Mouse (Mus musculus): ENCODE data around the gene Gm10184. TPM values are rescaled to one million over a fixed set of nuclear protein-coding genes. Genes with fewer than 3 reads are reported as not detected.
"Not testable (repeated sequence)": the region's sequence is repeated elsewhere in the genome, so short reads cannot be mapped to it uniquely, and the experiment has no call there.

The Gm10184 gene
- polyA plus RNA-seq (2012; ENCODE audit: insufficient read depth, insufficient read length, missing spikeins) = 3.7 and 3.8 TPM in 2 replicates

GRCm38 (mm10) chr17:89910349-89910748 lies at the start of gene Gm10184:
Gene Gm10184, minus strand, starts transcription at chr17:89910449.
- Histone ChIP-seq H3K4me1 (ENCODE audit: control insufficient read depth, insufficient read depth, insufficient read length, low read length) (no peaks in the 10 kb centered on the region), H3K4me3 (ENCODE audit: insufficient read depth, low read depth, low read length) (no peak within 1 kb of the TSS), H3K27ac (replicated peaks; ENCODE audit: low read depth, low read length) (no peak within 1 kb of the TSS)

DNA sequence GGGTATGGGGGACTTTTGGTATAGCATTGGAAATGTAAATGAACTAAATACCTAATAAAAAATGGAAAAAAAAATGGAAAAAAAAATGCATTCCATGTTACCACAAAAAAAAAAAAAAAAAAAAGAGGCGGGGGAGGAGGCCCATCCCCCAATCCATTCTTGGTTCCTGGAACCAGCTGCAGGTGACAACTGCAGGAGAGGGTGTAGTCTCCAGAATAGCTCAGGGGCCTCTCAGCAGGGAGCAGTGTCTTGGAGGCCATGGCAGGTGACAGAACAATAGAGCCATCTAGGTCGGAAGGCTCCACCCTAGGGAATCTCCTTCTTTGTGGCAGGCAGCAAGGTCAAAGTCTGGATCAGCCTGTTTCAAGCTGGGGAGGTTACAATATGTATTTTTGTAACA lies 23.7 kb upstream of the Gm10184 start:
- no peak overlapping the region for H3K27ac ChIP-seq (replicated peaks; ENCODE audit: low read depth, low read length)
- no peak overlapping the region for H3K4me3 ChIP-seq (ENCODE audit: insufficient read depth, low read depth, low read length)
- no peaks in the 10 kb centered on the region for H3K4me1 ChIP-seq (ENCODE audit: control insufficient read depth, insufficient read depth, insufficient read length, low read length)

- Histone ChIP-seq H3K4me1 (ENCODE audit: control insufficient read depth, insufficient read depth, insufficient read length, low read length) (no peaks in the 10 kb centered on the region), H3K4me3 (ENCODE audit: insufficient read depth, low read depth, low read length) (no peak overlapping the region), H3K27ac (replicated peaks; ENCODE audit: low read depth, low read length) (no peak overlapping the region)
Measured at GRCm38 (mm10) chr17:89907686-89908085, 2.6 kb downstream of the Gm10184 start.

GRCm38 (mm10) chr17:89904701-89905100 lies 5.5 kb downstream of the Gm10184 start:
- H3K4me1 ChIP-seq (ENCODE audit: control insufficient read depth, insufficient read depth, insufficient read length, low read length); H3K27ac ChIP-seq (replicated peaks; ENCODE audit: low read depth, low read length): not testable (repeated sequence)

GRCm38 (mm10) chr17:89902767-89903166 lies 7.5 kb downstream of the Gm10184 start:
- no peak overlapping the region for H3K4me3 ChIP-seq (ENCODE audit: insufficient read depth, low read depth, low read length)
- H3K27ac ChIP-seq (replicated peaks; ENCODE audit: low read depth, low read length) = no peak overlapping the region
- H3K4me1 ChIP-seq (ENCODE audit: control insufficient read depth, insufficient read depth, insufficient read length, low read length) = no peaks in the 10 kb centered on the region

More at GRCm38 (mm10) chr17:89904701-89905100, 5.5 kb downstream of the Gm10184 start:
- not testable (repeated sequence) for H3K4me3 ChIP-seq (ENCODE audit: insufficient read depth, low read depth, low read length)

DNA sequence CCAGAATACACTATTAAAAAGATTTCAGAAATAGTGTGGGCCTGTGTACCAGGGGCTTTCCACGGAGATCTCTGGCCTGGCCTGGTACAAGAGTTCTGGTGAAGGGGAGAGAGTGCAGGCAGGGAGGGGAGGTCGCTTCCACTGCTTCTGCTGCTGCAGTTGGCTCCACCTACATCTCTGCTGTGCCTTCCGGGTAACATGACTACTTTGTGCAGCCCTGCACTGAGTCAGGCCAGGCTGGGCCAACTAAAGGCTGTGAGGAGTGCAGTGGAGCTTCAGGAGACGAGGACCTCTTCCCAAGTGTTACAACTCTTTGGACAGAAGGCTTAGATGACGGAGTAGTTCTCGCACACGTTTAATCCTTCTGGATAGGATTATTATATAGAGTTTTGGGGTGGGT lies 9.6 kb downstream of the Gm10184 start:
- Histone ChIP-seq H3K4me1 (ENCODE audit: control insufficient read depth, insufficient read depth, insufficient read length, low read length) (no peaks in the 10 kb centered on the region), H3K4me3 (ENCODE audit: insufficient read depth, low read depth, low read length) (no peak overlapping the region), H3K27ac (replicated peaks; ENCODE audit: low read depth, low read length) (no peak overlapping the region)

- H3K4me1 ChIP-seq (ENCODE audit: control insufficient read depth, insufficient read depth, insufficient read length, low read length) = no peaks in the 10 kb centered on the region
- H3K27ac ChIP-seq (replicated peaks; ENCODE audit: low read depth, low read length) = no peak overlapping the region
- H3K4me3 ChIP-seq (ENCODE audit: insufficient read depth, low read depth, low read length) = no peak overlapping the region
Measured at GRCm38 (mm10) chr17:89899813-89900212, 10.4 kb downstream of the Gm10184 start.

DNA sequence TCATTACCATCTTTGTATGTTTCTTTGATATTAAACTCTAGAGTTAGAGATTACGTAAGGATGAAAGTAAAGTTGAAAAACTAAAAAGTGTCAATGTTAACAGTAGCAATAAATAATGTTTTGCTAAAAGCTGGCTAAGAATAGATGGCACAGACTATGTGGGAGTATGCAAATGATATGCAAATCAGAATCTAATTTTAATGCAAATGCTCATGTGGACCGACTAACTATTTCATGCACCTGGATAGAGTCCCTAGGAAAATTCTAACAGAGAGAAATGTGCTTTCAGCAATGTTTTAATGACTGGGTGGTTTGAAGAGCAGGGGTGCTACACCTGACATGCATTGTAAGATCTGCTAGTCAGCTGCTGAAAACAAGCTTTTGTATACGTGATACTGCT lies 45.3 kb downstream of the Gm10184 start:
- Histone ChIP-seq H3K4me3 (ENCODE audit: insufficient read depth, low read depth, low read length) (no peak overlapping the region), H3K27ac (replicated peaks; ENCODE audit: low read depth, low read length) (no peak overlapping the region)

More for the DNA sequence above, 45.3 kb downstream of the Gm10184 start:
- H3K4me1 ChIP-seq (ENCODE audit: control insufficient read depth, insufficient read depth, insufficient read length, low read length) = no peaks in the 10 kb centered on the region

Data from brown adipose tissue, adult 24 weeks (tissue).